Mouse (Mus musculus) liver, embryonic 15.5 days (tissue): ENCODE measurements around the gene Rtn3. TPM values are rescaled to one million over a fixed set of nuclear protein-coding genes. Genes with fewer than 3 reads are reported as not detected.

ENCODE experiments used
- ATAC-seq: fragments of 200-750 bp; cut with Nextera tagmentation; 2 replicates; pipeline ENCODE4 v1.8.0; 2017; ENCODE audit warnings: moderate number of reproducible peaks, mild to moderate bottlenecking, moderate library complexity; ENCODE audit not compliant: insufficient read depth
- H3K27ac ChIP-seq: fragments of 300-500 bp; sonication (generic); replicated peaks from 2 replicates; pipeline ENCODE4 v1.5.1; 2015; ENCODE audit warnings: mild to moderate bottlenecking, inconsistent platforms
- H3K27me3 ChIP-seq: fragments of 300-500 bp; sonication (generic); 2 replicates; pipeline ENCODE4 v1.6.1; 2015; ENCODE audit warnings: mild to moderate bottlenecking, inconsistent platforms
- H3K36me3 ChIP-seq: fragments of 300-500 bp; sonication (generic); replicated peaks from 2 replicates; pipeline ENCODE4 v1.6.1; 2015; ENCODE audit warnings: moderate library complexity, mild to moderate bottlenecking, inconsistent platforms
- H3K4me1 ChIP-seq: fragments of 300-500 bp; sonication (generic); replicated peaks from 2 replicates; pipeline ENCODE4 v1.6.1; 2015; ENCODE audit warnings: inconsistent platforms
- H3K4me2 ChIP-seq: fragments of 300-500 bp; sonication (generic); 2 replicates; pipeline ENCODE4 v1.6.1; 2015; ENCODE audit warnings: moderate library complexity, mild to moderate bottlenecking, inconsistent platforms
- H3K4me3 ChIP-seq: fragments of 300-500 bp; sonication (generic); replicated peaks from 2 replicates; pipeline ENCODE4 v1.5.1; 2015; ENCODE audit warnings: mild to moderate bottlenecking, inconsistent platforms
- H3K9ac ChIP-seq: fragments of 300-500 bp; sonication (generic); 2 replicates; pipeline ENCODE4 v1.6.1; 2015; ENCODE audit warnings: moderate library complexity, mild to moderate bottlenecking, inconsistent platforms
- H3K9me3 ChIP-seq: fragments of 300-500 bp; sonication (generic); replicated peaks from 2 replicates; pipeline ENCODE4 v1.6.1; 2016; ENCODE audit warnings: inconsistent platforms
- WGBS: fragments of 180-500 bp; shearing (Covaris S2); methylation state at CpG from one replicate; pipeline ENCODE4 v1.1.7; 2015; ENCODE audit warnings: mixed read lengths; ENCODE audit not compliant: insufficient replicate concordance; 5-methylcytosine and 5-hydroxymethylcytosine counted together
- polyA plus RNA-seq: library from polyadenylated mRNA; unstranded; fragments of >200 nt; fragmentation: Nextera tagmentation; extraction: Ambion mirVana; gene quantifications from 2 replicates; pipeline ENCODE4 v1.2.1, GENCODE M21; 2015

Rtn3 gene
- polyA plus RNA-seq, 1 experiment from 2014 or later: 69.6 TPM

GRCm38 (mm10) chr19:7422656-7423027, 60.4 kb downstream of the Rtn3 start:
- peak overlapping the region; percentile 22; the same call in 1 of the 2 replicates for H3K4me3 ChIP-seq
- H3K4me1 ChIP-seq: peaks cover 58% of the 10 kb centered on the region
- H3K27ac ChIP-seq: no peak overlapping the region
- no peaks in the 10 kb centered on the region for H3K9me3 ChIP-seq
- no peak overlapping the region for H3K9ac ChIP-seq
- peaks cover 2% of the 10 kb centered on the region; the same call in 1 of the 2 replicates for H3K27me3 ChIP-seq
- no peak for ATAC-seq
- 56% methylated on average over 35 of the region's 35 CpGs for WGBS
- H3K36me3 ChIP-seq: peaks cover 60% of the 10 kb centered on the region
- peak overlapping the region; percentile 54 for H3K4me2 ChIP-seq

- ATAC-seq: no peak
- Histone ChIP-seq H3K4me2 (peak overlapping the region; percentile 54), H3K9me3 (no peaks in the 10 kb centered on the region), H3K4me1 (peaks cover 64% of the 10 kb centered on the region), H3K27me3 (peaks cover 9% of the 10 kb centered on the region), H3K9ac (no peak overlapping the region), H3K36me3 (peaks cover 53% of the 10 kb centered on the region), H3K27ac (no peak overlapping the region), H3K4me3 (0 out of 2 replicates have a peak overlapping the region, but pooled peaks have one; percentile 10)
- whole genome bisulfite sequencing: 73% methylated on average over 48 of the region's 48 CpGs
Observed at GRCm38 (mm10) chr19:7421602-7422591, 61.2 kb downstream of the Rtn3 start.

GRCm38 (mm10) chr19:7420841-7421601, 62.1 kb downstream of the Rtn3 start:
- H3K4me3 ChIP-seq: no peak overlapping the region
- H3K36me3 ChIP-seq: peaks cover 44% of the 10 kb centered on the region
- H3K9me3 ChIP-seq: no peaks in the 10 kb centered on the region
- peaks cover 18% of the 10 kb centered on the region for H3K27me3 ChIP-seq
- ATAC-seq: no peak
- no peak overlapping the region for H3K9ac ChIP-seq
- H3K27ac ChIP-seq: no peak overlapping the region
- H3K4me2 ChIP-seq: no peak overlapping the region
- 72% methylated on average over 27 of the region's 27 CpGs for WGBS
- H3K4me1 ChIP-seq: peaks cover 71% of the 10 kb centered on the region

- H3K9ac ChIP-seq: no peak overlapping the region; the same call in 1 of the 2 replicates
- H3K4me2 ChIP-seq: peak overlapping the region; percentile 88; the same call in 1 of the 2 replicates
- peaks cover 71% of the 10 kb centered on the region for H3K4me1 ChIP-seq
- 68% methylated on average over 12 of the region's 12 CpGs for WGBS
- no peak overlapping the region for H3K4me3 ChIP-seq
- H3K36me3 ChIP-seq: peaks cover 36% of the 10 kb centered on the region
- ATAC-seq: no peak
- no peak overlapping the region for H3K27ac ChIP-seq
- no peaks in the 10 kb centered on the region for H3K9me3 ChIP-seq
- H3K27me3 ChIP-seq: peaks cover 27% of the 10 kb centered on the region
Observed at GRCm38 (mm10) chr19:7420108-7420507, 63.0 kb downstream of the Rtn3 start.

- H3K9ac ChIP-seq: peak overlapping the region; percentile 23; the same call in 1 of the 2 replicates
- H3K27ac ChIP-seq: peak overlapping the region; percentile 25; the same call in 1 of the 2 replicates
- WGBS: 12% methylated on average over 6 of the region's 6 CpGs
- peak overlapping the region; percentile 88 for H3K4me2 ChIP-seq
- H3K4me1 ChIP-seq: peaks cover 69% of the 10 kb centered on the region
- H3K9me3 ChIP-seq: no peaks in the 10 kb centered on the region
- H3K4me3 ChIP-seq: peak overlapping the region; percentile 78
- H3K27me3 ChIP-seq: peaks cover 35% of the 10 kb centered on the region
- ATAC-seq: peak; percentile 20; the same call in 1 of the 2 replicates
- peaks cover 28% of the 10 kb centered on the region for H3K36me3 ChIP-seq
Observed at GRCm38 (mm10) chr19:7419134-7419533, 63.9 kb downstream of the Rtn3 start.

- peaks cover 22% of the 10 kb centered on the region for H3K36me3 ChIP-seq
- H3K4me2 ChIP-seq: peak overlapping the region; percentile 88
- no peaks in the 10 kb centered on the region for H3K9me3 ChIP-seq
- peak; percentile 74 for ATAC-seq
- H3K9ac ChIP-seq: peak overlapping the region; percentile 64
- 1% methylated on average over 59 of the region's 59 CpGs for WGBS
- peaks cover 43% of the 10 kb centered on the region for H3K27me3 ChIP-seq
- peak overlapping the region; percentile 78 for H3K4me3 ChIP-seq
- H3K4me1 ChIP-seq: peaks cover 64% of the 10 kb centered on the region
- peak overlapping the region; percentile 39; the same call in 1 of the 2 replicates for H3K27ac ChIP-seq
Observed at GRCm38 (mm10) chr19:7417911-7418849, 64.9 kb downstream of the Rtn3 start.

GRCm38 (mm10) chr19:7416834-7417735, 66.0 kb downstream of the Rtn3 start, which contains the start of gene 2700081O15Rik:
Gene 2700081O15Rik, plus strand, starts transcription at chr19:7417625.
- peaks cover 52% of the 10 kb centered on the region for H3K27me3 ChIP-seq
- H3K9me3 ChIP-seq: no peaks in the 10 kb centered on the region
- peak within 1 kb of the TSS; percentile 78 for H3K4me3 ChIP-seq
- peak within 1 kb of the TSS; percentile 88 for H3K4me2 ChIP-seq
- peak within 1 kb of the TSS; percentile 64 for H3K9ac ChIP-seq
- ATAC-seq: peak; percentile 68
- peaks cover 54% of the 10 kb centered on the region for H3K4me1 ChIP-seq
- H3K36me3 ChIP-seq: peaks cover 11% of the 10 kb centered on the region; the same call in 1 of the 2 replicates
- under 1% methylated on average over 107 of the region's 107 CpGs for WGBS
- peak within 1 kb of the TSS; percentile 39; the same call in 1 of the 2 replicates for H3K27ac ChIP-seq

- Histone ChIP-seq H3K4me2 (peak overlapping the region; percentile 88), H3K9ac (peak overlapping the region; percentile 64; the same call in 1 of the 2 replicates), H3K4me1 (peaks cover 47% of the 10 kb centered on the region), H3K4me3 (peak overlapping the region; percentile 78), H3K27ac (no peak overlapping the region), H3K27me3 (peaks cover 52% of the 10 kb centered on the region), H3K36me3 (peaks cover 2% of the 10 kb centered on the region; the same call in 1 of the 2 replicates), H3K9me3 (no peaks in the 10 kb centered on the region)
- ATAC-seq: no peak
- 45% methylated on average over 22 of the region's 22 CpGs for WGBS
Observed at GRCm38 (mm10) chr19:7415916-7416833, 66.9 kb downstream of the Rtn3 start.

- H3K9ac ChIP-seq: no peak overlapping the region
- no peaks in the 10 kb centered on the region for H3K9me3 ChIP-seq
- H3K27me3 ChIP-seq: peaks cover 48% of the 10 kb centered on the region
- no peaks in the 10 kb centered on the region for H3K36me3 ChIP-seq
- ATAC-seq: no peak
- 47% methylated on average over 2 of the region's 2 CpGs for WGBS
- H3K4me3 ChIP-seq: no peak overlapping the region
- H3K4me1 ChIP-seq: peaks cover 12% of the 10 kb centered on the region
- H3K4me2 ChIP-seq: no peak overlapping the region
- H3K27ac ChIP-seq: no peak overlapping the region
Observed at GRCm38 (mm10) chr19:7412361-7412760, 70.7 kb downstream of the Rtn3 start.
